Comparison of ENCODE assay signal across 9 mouse cellular contexts in the genomic region with DNA sequence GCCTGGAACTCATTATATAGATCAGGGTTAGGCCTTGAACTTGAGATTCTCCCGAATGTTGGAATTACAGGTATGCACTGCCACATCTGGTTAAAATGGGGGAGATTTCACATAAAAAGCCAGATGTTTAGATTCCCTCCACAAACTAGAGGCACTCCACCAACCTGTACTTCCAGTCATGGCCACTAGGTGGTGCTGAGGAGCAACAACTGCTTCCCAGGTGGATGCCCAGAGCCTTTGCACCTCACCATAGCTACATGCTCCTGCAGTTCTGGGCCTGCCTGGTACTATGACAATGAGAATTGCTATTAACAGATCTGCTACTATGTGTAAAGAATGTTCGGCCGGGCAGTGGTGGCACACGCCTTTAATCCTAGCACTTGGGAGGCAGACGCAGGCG. TPM values are rescaled to one million over a fixed set of nuclear protein-coding genes. Genes with fewer than 3 reads are reported as not detected.
DNase-seq lines count a peak whose midpoint lies in the region; ATAC-seq and TF ChIP-seq lines count a peak whose summit lies in the region.
"Had no signal": no experiment of that assay in that cellular context is flagged by ENCODE, and none has a peak within 500 bp of the region (broad histone marks: within the 10 kb centered on the region; RNA-seq: fewer than 3 reads in every experiment).

No protein-coding gene starts in this region.

- peak; percentile 96 for TF ChIP-seq CTCF in bone marrow macrophage, adult 2 months (IDR thresholded peaks at IDR 0.05; ENCODE audit: low read depth, low read length)
- peak; percentile 96 for TF ChIP-seq CTCF in heart, postnatal 0 days (IDR thresholded peaks at IDR 0.05; ENCODE audit: low read depth)
- TF ChIP-seq CTCF in liver, embryonic 14.5 days (IDR thresholded peaks at IDR 0.05; ENCODE audit: low read depth) = peak; percentile 98
- TF ChIP-seq CTCF in thymus, adult 2 months (IDR thresholded peaks at IDR 0.05; ENCODE audit: borderline replicate concordance, control insufficient read depth, extremely low read depth, insufficient read depth, low read length, poor library complexity) = peak; percentile 61; the same call in 1 of the 2 replicates

- no peak overlapping the region for H3K4me2 ChIP-seq in embryonic facial prominence, embryonic 14.5 days (ENCODE audit: low read depth, low read length)
- H3K4me2 ChIP-seq in heart, postnatal 0 days (ENCODE audit: low read depth, low read length) = no peak overlapping the region
- no peak overlapping the region for H3K4me2 ChIP-seq in liver, embryonic 14.5 days (ENCODE audit: low read depth)
- H3K4me2 ChIP-seq in neural tube, embryonic 15.5 days = no peak overlapping the region

- WGBS in embryonic facial prominence, embryonic 14.5 days = 44% methylated on average over 6 of the region's 6 CpGs
- 40% methylated on average over 6 of the region's 6 CpGs for WGBS in heart, postnatal 0 days
- WGBS in liver, embryonic 14.5 days (ENCODE audit: insufficient replicate concordance) = 42% methylated on average over 6 of the region's 6 CpGs
- 51% methylated on average over 6 of the region's 6 CpGs for WGBS in neural tube, embryonic 15.5 days
- WGBS in thymus, adult 2 months = 55% methylated on average over 6 of the region's 6 CpGs

- H3K27ac ChIP-seq in bone marrow macrophage, adult 2 months (ENCODE audit: insufficient read depth, low read depth, low read length) = no peak overlapping the region
- H3K27ac ChIP-seq in embryonic facial prominence, embryonic 14.5 days (replicated peaks; ENCODE audit: low read depth, low read length) = no peak overlapping the region
- no peak overlapping the region for H3K27ac ChIP-seq in heart, postnatal 0 days (ENCODE audit: low read depth)
- H3K27ac ChIP-seq in liver, embryonic 14.5 days = no peak overlapping the region
- no peak overlapping the region for H3K27ac ChIP-seq in neural tube, embryonic 15.5 days (replicated peaks)
- no peak overlapping the region for H3K27ac ChIP-seq in thymus, adult 2 months (ENCODE audit: control insufficient read depth, insufficient read depth, low read length)

- H3K36me3 ChIP-seq in embryonic facial prominence, embryonic 14.5 days (ENCODE audit: control insufficient read depth, insufficient read depth, low read length) = no peaks in the 10 kb centered on the region
- H3K36me3 ChIP-seq in heart, postnatal 0 days (replicated peaks; ENCODE audit: control insufficient read depth, insufficient read depth, low read length) = no peaks in the 10 kb centered on the region
- no peaks in the 10 kb centered on the region for H3K36me3 ChIP-seq in liver, embryonic 14.5 days (replicated peaks; ENCODE audit: control insufficient read depth, insufficient read depth, low read depth)
- H3K36me3 ChIP-seq in neural tube, embryonic 15.5 days = no peaks in the 10 kb centered on the region
- no peaks in the 10 kb centered on the region for H3K36me3 ChIP-seq in thymus, adult 2 months (ENCODE audit: control insufficient read depth, insufficient read depth, low read length)

- H3K4me1 ChIP-seq in bone marrow macrophage, adult 2 months (ENCODE audit: control insufficient read depth, insufficient read depth, low read length) = no peaks in the 10 kb centered on the region
- no peaks in the 10 kb centered on the region for H3K4me1 ChIP-seq in embryonic facial prominence, embryonic 14.5 days (ENCODE audit: control insufficient read depth, insufficient read depth, low read length)
- H3K4me1 ChIP-seq in heart, postnatal 0 days (ENCODE audit: control insufficient read depth, insufficient read depth) = no peaks in the 10 kb centered on the region
- H3K4me1 ChIP-seq in liver, embryonic 14.5 days (replicated peaks; ENCODE audit: control insufficient read depth in 2 of 2, insufficient read depth in 2 of 2, low read length in 1 of 2) = no peaks in the 10 kb centered on the region
- H3K4me1 ChIP-seq in neural tube, embryonic 15.5 days = peaks cover 6% of the 10 kb centered on the region; the same call in 1 of the 2 replicates
- H3K4me1 ChIP-seq in thymus, adult 2 months (replicated peaks; ENCODE audit: control insufficient read depth, insufficient read depth, low read length) = no peaks in the 10 kb centered on the region

- no peak overlapping the region for H3K9ac ChIP-seq in embryonic facial prominence, embryonic 14.5 days (ENCODE audit: low read depth, low read length)
- no peak overlapping the region for H3K9ac ChIP-seq in heart, postnatal 0 days (replicated peaks; ENCODE audit: low read depth, low read length)
- H3K9ac ChIP-seq in liver, embryonic 14.5 days (replicated peaks) = no peak overlapping the region
- H3K9ac ChIP-seq in neural tube, embryonic 15.5 days (replicated peaks) = no peak overlapping the region

- no peak for TF ChIP-seq POLR2A in bone marrow macrophage, adult 2 months (IDR thresholded peaks at IDR 0.05; ENCODE audit: borderline replicate concordance, low read depth, low read length)
- TF ChIP-seq POLR2A in thymus, adult 2 months (IDR thresholded peaks at IDR 0.05; ENCODE audit: control insufficient read depth, extremely low read depth, insufficient read depth, low read length, poor library complexity) = no peak

- DNase-seq in embryonic facial prominence, embryonic 14.5 days (ENCODE audit: low spot score) = peak; percentile 72
- DNase-seq in heart, postnatal 0 days (ENCODE audit: low spot score) = peak; percentile 74
- peak; percentile 84 for DNase-seq in kidney, postnatal 14 days
- DNase-seq in liver, embryonic 14.5 days (ENCODE audit: low read depth in 3 of 3, low spot score in 3 of 3) = peak; percentile 22 to 45 (median 26)
- peak; percentile 80 for DNase-seq in thymus, adult 2 months

- no peaks in the 10 kb centered on the region for H3K27me3 ChIP-seq in embryonic facial prominence, embryonic 14.5 days (replicated peaks; ENCODE audit: control insufficient read depth, insufficient read depth, low read length)
- no peaks in the 10 kb centered on the region for H3K27me3 ChIP-seq in heart, postnatal 0 days (ENCODE audit: control insufficient read depth, insufficient read depth, low read length)
- no peaks in the 10 kb centered on the region for H3K27me3 ChIP-seq in liver, embryonic 14.5 days (ENCODE audit: control insufficient read depth, insufficient read depth, low read length)
- no peaks in the 10 kb centered on the region for H3K27me3 ChIP-seq in neural tube, embryonic 15.5 days (replicated peaks)
- no peaks in the 10 kb centered on the region for H3K27me3 ChIP-seq in thymus, adult 2 months (ENCODE audit: control insufficient read depth, insufficient read depth, low read length)

- H3K9me3 ChIP-seq in embryonic facial prominence, embryonic 14.5 days (ENCODE audit: control insufficient read depth, low read length) = no peaks in the 10 kb centered on the region
- H3K9me3 ChIP-seq in heart, postnatal 0 days (replicated peaks; ENCODE audit: control insufficient read depth, low read length) = no peaks in the 10 kb centered on the region
- H3K9me3 ChIP-seq in liver, embryonic 14.5 days (ENCODE audit: control insufficient read depth, low read length) = no peaks in the 10 kb centered on the region
- H3K9me3 ChIP-seq in neural tube, embryonic 15.5 days (replicated peaks) = no peaks in the 10 kb centered on the region

- ATAC-seq in CD4-positive, CD25-positive, alpha-beta regulatory T cell, adult 4 months = peak; percentile 51
- ATAC-seq in embryonic facial prominence, embryonic 14.5 days (ENCODE audit: low read depth) = peak; percentile 74
- peak; percentile 69 for ATAC-seq in heart, postnatal 0 days (ENCODE audit: insufficient read depth, low read depth)
- ATAC-seq in liver, embryonic 14.5 days (ENCODE audit: insufficient read depth) = no peak
- peak; percentile 69 for ATAC-seq in neural tube, embryonic 15.5 days (ENCODE audit: low FRiP score)

- TF ChIP-seq EP300 in heart, postnatal 0 days (IDR thresholded peaks at IDR 0.05; ENCODE audit: low read depth) = no peak
- no peak for TF ChIP-seq EP300 in liver, embryonic 14.5 days (IDR thresholded peaks at IDR 0.05; ENCODE audit: low read depth)

- H3K4me3 ChIP-seq in bone marrow macrophage, adult 2 months (ENCODE audit: insufficient read depth, low read length) = no peak overlapping the region
- H3K4me3 ChIP-seq in embryonic facial prominence, embryonic 14.5 days (ENCODE audit: low read depth, low read length) = no peak overlapping the region
- H3K4me3 ChIP-seq in heart, postnatal 0 days (ENCODE audit: low read depth, low read length) = no peak overlapping the region
- H3K4me3 ChIP-seq in liver, embryonic 14.5 days (ENCODE audit: insufficient read depth in 1 of 2, low read depth in 2 of 2, low read length in 2 of 2) = no peak overlapping the region
- H3K4me3 ChIP-seq in neural tube, embryonic 15.5 days (replicated peaks) = no peak overlapping the region
- no peak overlapping the region for H3K4me3 ChIP-seq in thymus, adult 2 months (ENCODE audit: control insufficient read depth, insufficient read depth, low read length)
- H3K4me3 ChIP-seq: erythroblast, embryonic 14.5 days had no signal

RNA-seq across cellular contexts. Expression of gene Znfx1, which starts 49.9 kb away (rescaled TPM):
- polyA plus RNA-seq in CD4-positive, CD25-positive, alpha-beta regulatory T cell, adult 4 months (2017; shearing (Covaris generic)) = 10 to 100 TPM; 18.1 to 27.6 TPM
- 91.4 and 108 TPM in 2 replicates for polyA plus RNA-seq in bone marrow macrophage, adult 2 months (2012; ENCODE audit: insufficient read depth, insufficient read length, missing spikeins)
- 9.5 and 10.2 TPM in 2 replicates for polyA plus RNA-seq in embryonic facial prominence, embryonic 14.5 days (2014; fragmentation: Nextera tagmentation; extraction: Ambion mirVana)
- 25.0 and 35.4 TPM in 2 replicates for total RNA-seq in heart, postnatal 0 days (2014; rRNA removed; ENCODE audit: low replicate concordance)
- polyA plus RNA-seq in heart, postnatal 0 days (2015; fragmentation: Nextera tagmentation; extraction: Ambion mirVana) = 6.0 and 6.9 TPM in 2 replicates
- polyA plus RNA-seq in liver, embryonic 14.5 days (2012; rRNA removed) = 7.7 and 7.8 TPM in 2 replicates
- 6.7 and 8.2 TPM in 2 replicates for polyA plus RNA-seq in liver, embryonic 14.5 days (2014; fragmentation: Nextera tagmentation; extraction: Ambion mirVana)
- polyA plus RNA-seq in neural tube, embryonic 15.5 days (2015; fragmentation: Nextera tagmentation; extraction: Ambion mirVana) = 8.4 and 8.8 TPM in 2 replicates
- polyA plus RNA-seq in thymus, adult 2 months (2012; rRNA removed) = 46.0 and 46.9 TPM in 2 replicates

Comparison
In these comparisons a context has a peak if more than half of its experiments do, and no peak if none do; other contexts are left out.
1. DNase-seq: peak in every context shown above with its lines; median percentile 84 in kidney, postnatal 14 days; 80 in thymus, adult 2 months; 74 in heart, postnatal 0 days; 72 in embryonic facial prominence, embryonic 14.5 days; 26 in liver, embryonic 14.5 days.